Mouse (Mus musculus): Measurements from ENCODE around the gene Alx3.

DNA sequence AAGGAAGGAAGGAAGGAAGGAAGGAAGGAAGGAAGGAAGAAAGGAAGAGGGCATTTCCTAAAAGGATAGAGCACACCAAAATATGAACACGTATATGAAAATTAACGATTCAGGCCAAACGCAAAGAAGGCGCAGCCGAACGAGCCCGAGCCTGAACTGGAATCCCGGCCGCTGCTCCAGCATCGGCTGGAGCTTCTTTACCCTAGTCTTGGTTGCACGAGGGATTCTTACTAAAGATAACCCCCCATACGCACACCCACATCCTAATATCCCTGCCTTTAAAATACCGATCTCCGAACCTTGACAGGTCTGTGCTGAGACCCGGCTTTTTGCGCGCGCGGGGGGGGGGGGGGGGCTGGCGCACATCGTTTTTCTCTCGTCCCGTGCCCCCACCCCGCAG, 2.3 kb downstream of the Alx3 start:
- no peak for TF ChIP-seq POLR2A (IDR thresholded peaks at IDR 0.05; ENCODE audit: insufficient read depth, low read depth, low read length)
- no peak for TF ChIP-seq CTCF (IDR thresholded peaks at IDR 0.05)

Data from heart, adult 2 months (tissue).